Mouse (Mus musculus): ENCODE measurements at regions not wholly inside any gene's neighbourhood (a gene's known extent, or its start where the extent isn't known, plus 50 kb on each side); places are given as distances from the start of the nearest gene placed in this dataset.
"Not testable (repeated sequence)": the region's sequence is repeated elsewhere in the genome, so short reads cannot be mapped to it uniquely, and the experiment has no call there.

DNA sequence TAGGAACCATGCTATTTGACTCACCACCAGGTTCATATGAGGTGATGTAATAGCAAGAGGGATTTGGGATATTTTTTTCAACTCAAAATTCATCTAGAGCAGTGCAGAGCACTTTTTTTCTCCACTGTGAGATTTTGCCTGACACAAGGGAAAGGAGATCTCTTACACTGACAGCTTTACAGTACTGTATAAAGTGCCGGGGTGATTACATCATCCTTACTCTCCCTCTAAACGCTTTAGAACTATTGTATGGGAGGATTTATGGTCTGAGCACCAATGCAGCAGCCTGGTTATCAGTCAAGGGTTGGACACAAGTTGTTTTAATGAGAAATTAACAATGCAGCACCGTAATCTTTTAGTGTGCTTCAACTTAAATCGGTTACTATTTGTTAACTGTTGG lies 196.5 kb downstream of the Bmp2 start:
- no peak for DNase-seq

DNA sequence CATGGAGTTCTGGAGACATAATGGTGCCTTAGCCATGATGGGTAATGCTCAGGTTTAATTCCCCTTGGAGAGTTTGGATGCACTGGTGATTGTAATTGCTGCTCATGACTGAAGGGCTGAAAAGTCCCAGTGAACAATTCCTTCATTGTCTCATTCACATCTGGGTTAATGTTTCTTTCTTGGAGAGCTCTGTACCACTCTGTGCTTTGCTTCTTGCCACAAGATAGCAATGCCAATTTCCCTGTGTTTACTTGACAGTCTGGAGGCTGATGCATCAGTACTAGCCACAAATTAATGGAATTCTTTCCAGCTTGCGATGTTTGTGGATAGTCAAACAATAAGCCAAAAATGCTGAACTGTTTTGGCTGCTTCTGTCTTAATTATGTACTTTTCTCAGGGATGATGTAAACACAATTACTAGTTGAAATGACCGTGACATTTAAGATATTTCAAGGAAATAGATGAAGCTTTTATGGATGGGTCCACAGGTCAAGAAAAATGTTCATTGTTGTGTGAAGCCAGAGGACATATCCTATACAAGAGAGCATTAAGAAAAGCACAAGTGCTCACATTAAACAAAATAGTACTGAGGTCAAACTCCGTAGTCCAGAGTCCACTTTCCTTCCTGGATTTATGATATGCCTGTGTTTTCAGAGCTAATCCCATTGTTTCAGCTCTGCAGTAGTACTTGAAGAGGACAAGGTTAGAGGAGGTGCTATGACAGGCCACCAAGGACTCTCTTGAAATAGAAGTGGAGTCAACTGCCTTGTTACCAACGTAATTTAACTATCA lies 198.1 kb downstream of the Bmp2 start:
- DNase-seq: no peak

DNA sequence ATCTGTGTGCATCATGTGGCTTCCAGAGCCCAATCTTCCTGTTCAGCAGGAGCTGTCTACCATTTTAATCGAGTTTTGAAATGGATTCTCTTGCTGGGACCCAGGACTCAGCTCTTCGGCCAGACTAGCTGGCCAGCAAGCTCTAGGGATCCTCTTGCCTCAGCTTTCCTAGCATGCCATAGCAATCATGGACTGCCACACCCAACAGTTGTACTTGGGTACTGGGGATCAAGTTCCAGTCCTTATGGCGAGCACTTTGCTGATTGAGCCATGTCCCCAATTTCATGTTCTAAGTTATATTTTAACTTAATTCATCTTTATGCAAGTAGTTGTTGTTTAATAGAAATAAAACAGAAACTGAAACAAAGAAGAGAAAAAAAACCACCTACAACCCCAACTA lies 202.1 kb downstream of the Bmp2 start:
- no peak for DNase-seq

DNA sequence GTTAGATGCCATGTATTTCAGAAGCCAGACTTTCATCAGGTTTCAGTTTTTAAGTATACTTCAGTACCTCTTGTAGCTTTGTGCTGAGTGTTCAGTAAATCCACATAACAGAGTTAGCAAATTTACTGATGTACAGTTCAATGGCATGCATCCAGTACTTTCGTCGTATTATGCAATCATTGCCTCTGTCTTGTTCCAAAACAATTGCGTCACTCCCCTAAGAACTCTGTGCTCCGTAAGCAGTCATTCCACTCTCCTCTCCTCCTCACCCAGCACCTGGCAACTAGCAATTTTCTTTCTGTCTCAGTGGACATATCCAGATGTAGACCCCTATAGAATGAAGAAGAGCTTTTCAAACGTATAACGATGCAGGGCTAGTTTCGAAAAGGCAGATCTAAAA lies 209.5 kb downstream of the Bmp2 start:
- peak in 1 of 2 experiments; percentile 6 for DNase-seq

DNA sequence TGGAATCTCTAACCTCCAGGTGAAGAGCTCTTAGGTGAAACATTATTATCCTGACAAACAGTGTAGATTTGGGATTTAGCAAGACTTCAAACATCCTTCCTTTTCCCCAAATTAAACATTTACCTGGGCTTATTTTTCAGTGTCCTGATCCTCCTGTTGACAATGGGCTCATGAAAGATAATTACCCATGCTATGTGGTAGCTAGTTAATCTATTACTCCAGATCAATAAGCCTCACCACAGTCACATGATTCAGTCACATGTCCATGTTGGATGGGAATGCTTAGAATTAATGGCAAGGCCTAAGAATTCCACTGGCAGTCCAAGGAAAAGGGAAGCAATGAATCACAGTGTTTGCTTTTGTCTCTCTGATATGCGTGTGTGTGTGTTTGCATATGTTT lies 216.6 kb downstream of the Bmp2 start:
- no peak for DNase-seq

DNA sequence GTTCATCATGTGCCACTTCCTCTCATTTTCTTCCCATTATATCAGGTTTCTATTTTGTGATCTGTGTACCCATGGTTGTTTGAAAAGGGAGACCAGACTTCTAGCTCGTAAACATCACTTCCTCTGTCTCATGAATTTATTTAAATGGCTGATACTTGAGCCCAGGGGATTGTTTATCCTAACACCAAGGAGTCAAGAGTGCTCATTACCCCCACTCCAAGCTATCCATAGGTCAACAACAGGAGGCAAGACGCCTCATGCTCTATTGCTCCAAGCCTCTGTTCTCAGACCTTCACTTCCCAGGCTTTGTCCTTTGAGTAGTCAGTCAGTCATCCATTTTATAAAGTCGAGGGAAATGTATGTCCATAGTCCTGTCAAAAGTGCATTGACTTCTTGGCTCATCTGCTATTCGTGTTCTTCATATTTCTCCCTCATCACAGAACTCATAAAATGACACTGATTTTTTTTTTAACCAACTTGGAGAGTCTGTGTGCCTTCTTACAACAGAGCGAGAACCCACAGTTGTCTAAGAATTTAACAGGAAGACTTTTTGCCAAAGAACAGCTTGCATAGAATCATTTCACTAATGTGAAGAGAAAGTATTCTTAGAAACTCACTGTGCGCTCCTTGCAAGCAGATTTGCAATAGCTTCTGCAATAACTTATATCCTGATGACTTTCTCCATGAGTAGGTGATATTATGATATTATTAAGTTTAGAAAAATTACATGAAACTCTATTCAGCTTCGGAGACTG lies 231.8 kb downstream of the Bmp2 start:
- DNase-seq: no peak

DNA sequence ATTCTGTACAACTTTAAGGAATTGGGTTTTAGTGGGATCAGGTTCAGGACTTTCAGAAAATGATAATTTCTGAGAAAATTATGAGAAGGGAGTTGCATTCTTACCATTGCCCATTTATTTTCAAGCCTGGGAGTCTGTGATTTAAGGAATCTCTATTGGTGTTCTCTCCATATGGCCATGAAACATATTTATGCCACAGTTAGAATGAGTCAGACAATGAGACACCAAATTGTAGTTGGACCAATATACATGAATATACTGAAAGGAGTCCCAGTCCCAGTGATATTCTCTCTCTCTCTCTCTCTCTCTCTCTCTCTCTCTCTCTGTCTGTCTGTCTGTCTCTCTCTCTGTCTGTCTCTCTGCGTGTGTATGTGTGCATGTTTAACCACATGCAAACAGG lies 239.1 kb downstream of the Bmp2 start:
- DNase-seq: no peak

DNA sequence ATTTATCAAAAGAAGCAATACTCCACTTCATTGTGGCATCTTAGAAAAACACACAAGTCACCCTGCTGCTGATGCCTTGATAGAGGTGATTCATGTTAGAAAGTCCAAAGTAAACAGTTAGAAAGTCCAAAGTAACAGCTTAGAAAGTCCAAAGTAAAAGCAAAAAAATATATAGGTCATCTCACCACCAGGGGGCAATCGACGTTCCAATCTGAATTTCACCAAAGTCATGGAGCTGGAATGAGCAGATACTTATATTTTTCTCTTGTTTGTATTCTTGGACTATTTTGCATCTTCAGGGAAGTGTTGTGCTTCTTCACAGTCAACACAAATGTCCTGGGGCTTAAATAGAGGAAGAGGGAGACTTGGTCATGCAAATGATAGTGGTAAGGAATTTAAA lies 241.3 kb downstream of the Bmp2 start:
- DNase-seq: peak in 1 of 2 experiments; percentile 3

DNA sequence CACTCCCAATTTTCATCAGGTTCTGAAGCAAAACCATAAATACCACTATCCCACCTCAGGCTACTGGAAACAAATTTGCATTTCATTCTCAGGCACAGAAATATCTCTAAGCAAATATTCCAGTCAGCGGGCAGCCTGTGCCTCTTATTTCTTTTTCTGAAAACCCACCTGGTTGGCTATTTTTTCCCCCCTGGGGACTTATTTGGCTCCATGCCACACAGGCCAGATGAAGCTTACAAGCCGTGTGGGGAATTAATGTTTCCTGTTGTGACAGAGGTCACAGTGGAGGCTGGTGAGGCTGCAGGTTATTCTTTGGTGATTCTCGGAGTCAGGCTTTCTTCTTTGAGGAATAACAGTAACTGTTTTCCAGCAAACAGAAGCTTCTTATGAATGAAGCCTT lies 250.7 kb downstream of the Bmp2 start:
- no peak for DNase-seq

DNA sequence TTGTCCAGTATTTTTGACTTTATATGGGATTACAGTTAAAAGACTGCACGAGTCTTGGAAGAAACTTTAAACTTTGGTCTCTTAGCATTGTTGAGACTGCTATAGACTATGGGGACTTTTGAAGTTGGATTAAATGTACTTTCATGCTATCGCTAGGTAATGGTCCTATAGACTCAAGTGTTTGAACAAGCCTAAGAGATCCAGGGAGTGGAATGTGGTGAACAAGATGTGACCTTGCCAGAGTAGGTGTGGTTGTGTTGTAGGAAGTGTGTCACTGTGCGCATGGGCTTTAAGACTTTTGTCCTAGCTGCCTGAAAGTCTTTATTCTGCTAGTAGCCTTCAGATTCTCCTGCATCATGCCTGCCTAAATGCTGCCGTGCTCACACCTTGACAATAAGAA lies 269.5 kb downstream of the Bmp2 start:
- no peak for DNase-seq

DNA sequence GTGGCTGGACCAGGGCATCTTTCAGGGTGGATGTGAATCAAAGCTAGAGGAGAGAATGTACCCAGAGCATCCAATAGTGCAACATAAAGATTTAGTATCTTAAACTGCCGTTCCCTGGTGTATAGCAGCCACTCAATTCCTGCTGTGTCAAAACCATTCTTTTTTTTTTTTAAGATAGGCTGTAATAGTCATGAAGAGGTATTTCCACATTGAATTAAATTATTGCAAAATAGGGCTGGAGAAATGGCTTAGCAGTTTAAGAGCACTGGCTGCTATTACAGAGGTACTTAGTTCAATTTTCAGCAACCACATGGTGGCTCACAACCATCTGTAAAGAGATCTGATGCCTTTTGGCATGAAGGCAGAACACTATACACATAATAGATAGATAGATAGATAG lies 277.4 kb downstream of the Bmp2 start:
- DNase-seq: no peak

DNA sequence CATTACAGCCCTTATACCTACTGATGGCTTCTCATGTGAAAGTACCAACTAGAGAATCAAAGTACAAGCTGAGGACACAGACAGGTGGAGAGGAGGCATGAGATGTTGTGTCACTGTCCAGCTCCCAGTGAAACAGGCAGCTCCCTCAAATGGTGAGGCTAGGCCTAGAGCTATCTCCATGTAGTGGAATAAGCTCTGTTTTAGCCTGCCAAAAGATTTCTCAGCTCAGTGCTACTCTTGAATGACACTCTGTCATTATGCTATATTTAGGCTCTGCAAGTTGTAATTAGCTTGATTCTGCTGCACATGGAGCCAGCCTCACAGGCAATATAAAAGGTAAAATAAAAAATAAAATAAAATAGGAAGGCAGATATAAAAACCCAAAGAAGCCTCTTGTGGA lies 298.5 kb downstream of the Bmp2 start:
- DNase-seq: no peak

DNA sequence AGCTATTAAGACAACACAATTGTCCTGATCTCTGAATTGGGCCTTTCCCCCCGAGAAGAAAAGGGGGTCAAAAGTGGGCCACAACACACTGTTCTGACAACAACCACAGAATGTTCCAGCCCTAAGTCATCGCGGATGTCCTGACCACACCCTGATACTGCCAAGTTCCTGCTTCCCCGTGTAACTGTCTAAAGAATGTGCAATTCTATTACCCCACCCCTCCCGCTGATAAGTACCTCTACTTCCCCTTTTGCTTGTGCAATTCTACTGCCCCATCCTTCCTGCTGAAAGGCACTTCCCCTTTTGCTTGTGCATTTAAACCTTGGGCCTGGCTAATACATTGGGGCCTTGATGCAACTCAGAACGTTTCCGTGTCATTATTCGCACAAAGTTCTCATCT lies 323.0 kb downstream of the Bmp2 start:
- DNase-seq: not testable (repeated sequence)

DNA sequence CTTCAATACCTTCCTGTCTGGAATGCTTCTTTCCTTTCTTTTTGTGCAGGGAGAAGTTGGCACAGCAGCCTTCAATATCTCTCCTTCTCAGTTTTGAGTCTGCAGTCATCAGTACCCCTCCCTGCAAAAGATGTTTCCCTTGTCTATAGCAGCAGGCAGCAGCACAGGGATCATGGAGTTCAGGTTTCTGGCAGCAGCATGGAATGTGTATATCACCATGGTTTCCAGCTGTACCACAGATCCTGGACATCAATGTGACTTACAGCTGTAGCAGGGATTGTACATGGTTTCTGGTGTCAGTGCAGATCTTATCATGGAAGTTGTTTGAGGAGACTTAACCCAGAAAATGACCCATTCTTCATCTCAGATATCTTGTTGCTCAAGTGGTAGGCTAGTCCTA lies 331.7 kb downstream of the Bmp2 start:
- DNase-seq: no peak

DNA sequence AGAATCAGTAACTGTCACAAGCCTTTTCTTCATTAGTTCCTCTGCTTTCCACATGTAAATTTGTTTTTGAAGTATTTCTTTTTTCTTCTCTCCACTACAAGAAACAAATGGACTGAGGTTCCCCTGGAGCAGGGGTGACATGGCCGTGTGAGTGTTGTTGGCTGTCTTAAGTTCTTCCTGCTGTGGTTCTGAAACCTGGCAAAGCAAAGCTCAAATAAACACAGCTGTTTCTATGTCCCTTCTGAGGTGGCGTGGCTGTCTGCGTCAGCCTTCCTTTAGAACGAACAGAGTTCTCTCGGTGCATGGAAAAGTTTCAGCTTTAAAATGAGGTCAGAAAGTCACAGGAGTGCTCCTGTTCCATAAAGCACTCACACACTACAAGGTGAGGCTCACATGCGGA lies 354.3 kb downstream of the Bmp2 start:
- no peak for DNase-seq

Data from kidney, adult 8-10 months (tissue).